Mouse (Mus musculus): ENCODE data around the gene Hist1h4a. TPM values are rescaled to one million over a fixed set of nuclear protein-coding genes. Genes with fewer than 3 reads are reported as not detected.
"Not testable (repeated sequence)": the region's sequence is repeated elsewhere in the genome, so short reads cannot be mapped to it uniquely, and the experiment has no call there.

Gene Hist1h4a
- polyA plus RNA-seq, 1 experiment from 2014 or later = not detected

GRCm38 (mm10) chr13:23729706-23730105 is 31.3 kb downstream of the Hist1h4a start:
- H3K9me3 ChIP-seq (ENCODE audit: control insufficient read depth, low read length) = no peaks in the 10 kb centered on the region
- DNase-seq (ENCODE audit: low spot score) (no peak), ATAC-seq (replicated peaks; ENCODE audit: low FRiP score) (no peak)
- H3K9ac ChIP-seq (ENCODE audit: low read depth, low read length) = no peak overlapping the region
- no peak overlapping the region for H3K4me3 ChIP-seq (ENCODE audit: low read depth, low read length)
- H3K36me3 ChIP-seq (ENCODE audit: control insufficient read depth, insufficient read depth, low read length) = no peaks in the 10 kb centered on the region
- H3K4me2 ChIP-seq = no peak overlapping the region
- H3K4me1 ChIP-seq (replicated peaks; ENCODE audit: control insufficient read depth, insufficient read depth, low read length) = peaks cover 17% of the 10 kb centered on the region
- H3K27me3 ChIP-seq (replicated peaks; ENCODE audit: control insufficient read depth, insufficient read depth, low read length) = no peaks in the 10 kb centered on the region
- 89% methylated on average over 5 of the region's 5 CpGs for WGBS
- no peak overlapping the region for H3K27ac ChIP-seq (ENCODE audit: low read depth, low read length)

- DNase-seq (ENCODE audit: low spot score) (no peak), ATAC-seq (replicated peaks; ENCODE audit: low FRiP score) (no peak)
- no peak overlapping the region for H3K9ac ChIP-seq (ENCODE audit: low read depth, low read length)
- no peak overlapping the region for H3K4me2 ChIP-seq
- H3K27ac ChIP-seq (ENCODE audit: low read depth, low read length) = no peak overlapping the region
- peaks cover 22% of the 10 kb centered on the region for H3K4me1 ChIP-seq (replicated peaks; ENCODE audit: control insufficient read depth, insufficient read depth, low read length)
- no peaks in the 10 kb centered on the region for H3K27me3 ChIP-seq (replicated peaks; ENCODE audit: control insufficient read depth, insufficient read depth, low read length)
- H3K36me3 ChIP-seq (ENCODE audit: control insufficient read depth, insufficient read depth, low read length) = no peaks in the 10 kb centered on the region
- no peaks in the 10 kb centered on the region for H3K9me3 ChIP-seq (ENCODE audit: control insufficient read depth, low read length)
- 71% methylated on average over 9 of the region's 9 CpGs for WGBS
- H3K4me3 ChIP-seq (ENCODE audit: low read depth, low read length) = no peak overlapping the region
Observed at GRCm38 (mm10) chr13:23729192-23729525, 31.9 kb downstream of the Hist1h4a start.

- no peak for ATAC-seq (replicated peaks; ENCODE audit: low FRiP score)
- H3K4me3 ChIP-seq (ENCODE audit: low read depth, low read length) = no peak overlapping the region
- H3K27me3 ChIP-seq (replicated peaks; ENCODE audit: control insufficient read depth, insufficient read depth, low read length) = no peaks in the 10 kb centered on the region
- no peak overlapping the region; the same call in 1 of the 2 replicates for H3K9ac ChIP-seq (ENCODE audit: low read depth, low read length)
- H3K9me3 ChIP-seq (ENCODE audit: control insufficient read depth, low read length) = no peaks in the 10 kb centered on the region
- no peak for DNase-seq (ENCODE audit: low spot score)
- H3K36me3 ChIP-seq (ENCODE audit: control insufficient read depth, insufficient read depth, low read length) = no peaks in the 10 kb centered on the region
- no peak overlapping the region for H3K27ac ChIP-seq (ENCODE audit: low read depth, low read length)
- H3K4me2 ChIP-seq = peak overlapping the region; percentile 33; the same call in 1 of the 2 replicates
- peaks cover 27% of the 10 kb centered on the region for H3K4me1 ChIP-seq (replicated peaks; ENCODE audit: control insufficient read depth, insufficient read depth, low read length)
- 56% methylated on average over 18 of the region's 18 CpGs for WGBS
Observed at GRCm38 (mm10) chr13:23728472-23729191, 32.4 kb downstream of the Hist1h4a start.

- no peaks in the 10 kb centered on the region for H3K36me3 ChIP-seq (ENCODE audit: control insufficient read depth, insufficient read depth, low read length)
- 38% methylated on average over 1 of the region's 1 CpGs for WGBS
- no peak overlapping the region for H3K4me3 ChIP-seq (ENCODE audit: low read depth, low read length)
- no peak overlapping the region for H3K27ac ChIP-seq (ENCODE audit: low read depth, low read length)
- H3K27me3 ChIP-seq (replicated peaks; ENCODE audit: control insufficient read depth, insufficient read depth, low read length) = no peaks in the 10 kb centered on the region
- no peak overlapping the region for H3K4me2 ChIP-seq
- no peaks in the 10 kb centered on the region for H3K9me3 ChIP-seq (ENCODE audit: control insufficient read depth, low read length)
- H3K9ac ChIP-seq (ENCODE audit: low read depth, low read length) = no peak overlapping the region
- H3K4me1 ChIP-seq (replicated peaks; ENCODE audit: control insufficient read depth, insufficient read depth, low read length) = peaks cover 24% of the 10 kb centered on the region
- ATAC-seq (replicated peaks; ENCODE audit: low FRiP score) (no peak), DNase-seq (ENCODE audit: low spot score) (peak; percentile 26)
Observed at GRCm38 (mm10) chr13:23725213-23725612, 35.8 kb downstream of the Hist1h4a start.

GRCm38 (mm10) chr13:23724239-23724638 is 36.8 kb downstream of the Hist1h4a start:
- DNase-seq (ENCODE audit: low spot score) (no peak), ATAC-seq (replicated peaks; ENCODE audit: low FRiP score) (peak; percentile 71; the same call in 1 of the 2 replicates)
- H3K27me3 ChIP-seq (replicated peaks; ENCODE audit: control insufficient read depth, insufficient read depth, low read length) = no peaks in the 10 kb centered on the region
- 58% methylated on average over 4 of the region's 4 CpGs for WGBS
- no peak overlapping the region for H3K4me3 ChIP-seq (ENCODE audit: low read depth, low read length)
- no peak overlapping the region for H3K4me2 ChIP-seq
- H3K27ac ChIP-seq (ENCODE audit: low read depth, low read length) = no peak overlapping the region; the same call in none of the 2 replicates
- H3K9ac ChIP-seq (ENCODE audit: low read depth, low read length) = no peak overlapping the region
- H3K4me1 ChIP-seq (replicated peaks; ENCODE audit: control insufficient read depth, insufficient read depth, low read length) = peaks cover 24% of the 10 kb centered on the region
- no peaks in the 10 kb centered on the region for H3K9me3 ChIP-seq (ENCODE audit: control insufficient read depth, low read length)
- no peaks in the 10 kb centered on the region for H3K36me3 ChIP-seq (ENCODE audit: control insufficient read depth, insufficient read depth, low read length)

- not testable (repeated sequence) for H3K27me3 ChIP-seq (replicated peaks; ENCODE audit: control insufficient read depth, insufficient read depth, low read length); H3K4me2 ChIP-seq; H3K36me3 ChIP-seq (ENCODE audit: control insufficient read depth, insufficient read depth, low read length); DNase-seq (ENCODE audit: low spot score); H3K4me3 ChIP-seq (ENCODE audit: low read depth, low read length); ATAC-seq (replicated peaks; ENCODE audit: low FRiP score); H3K9me3 ChIP-seq (ENCODE audit: control insufficient read depth, low read length); H3K27ac ChIP-seq (ENCODE audit: low read depth, low read length); H3K9ac ChIP-seq (ENCODE audit: low read depth, low read length); H3K4me1 ChIP-seq (replicated peaks; ENCODE audit: control insufficient read depth, insufficient read depth, low read length)
- WGBS = 8% methylated on average over 2 of the region's 2 CpGs
Observed at GRCm38 (mm10) chr13:23717593-23718245, 43.3 kb downstream of the Hist1h4a start.

GRCm38 (mm10) chr13:23717176-23717575 is 43.9 kb downstream of the Hist1h4a start:
- no peak for DNase-seq (ENCODE audit: low spot score)
- H3K4me3 ChIP-seq (ENCODE audit: low read depth, low read length) = no peak overlapping the region
- H3K4me2 ChIP-seq = no peak overlapping the region
- H3K9ac ChIP-seq (ENCODE audit: low read depth, low read length) = no peak overlapping the region
- no peak overlapping the region for H3K27ac ChIP-seq (ENCODE audit: low read depth, low read length)
- H3K36me3 ChIP-seq (ENCODE audit: control insufficient read depth, insufficient read depth, low read length) = no peaks in the 10 kb centered on the region
- WGBS = 50% methylated on average over 11 of the region's 11 CpGs
- H3K27me3 ChIP-seq (replicated peaks; ENCODE audit: control insufficient read depth, insufficient read depth, low read length) = no peaks in the 10 kb centered on the region
- no peak for ATAC-seq (replicated peaks; ENCODE audit: low FRiP score)
- no peaks in the 10 kb centered on the region for H3K9me3 ChIP-seq (ENCODE audit: control insufficient read depth, low read length)
- H3K4me1 ChIP-seq (replicated peaks; ENCODE audit: control insufficient read depth, insufficient read depth, low read length) = 0 out of 2 replicates have a peak, but pooled peaks cover 4% of the 10 kb centered on the region

- Histone ChIP-seq H3K36me3 (ENCODE audit: control insufficient read depth, insufficient read depth, low read length) (no peaks in the 10 kb centered on the region), H3K27ac (ENCODE audit: low read depth, low read length) (no peak overlapping the region), H3K9me3 (ENCODE audit: control insufficient read depth, low read length) (no peaks in the 10 kb centered on the region), H3K4me2 (no peak overlapping the region), H3K9ac (ENCODE audit: low read depth, low read length) (no peak overlapping the region), H3K4me3 (ENCODE audit: low read depth, low read length) (no peak overlapping the region), H3K27me3 (replicated peaks; ENCODE audit: control insufficient read depth, insufficient read depth, low read length) (no peaks in the 10 kb centered on the region), H3K4me1 (replicated peaks; ENCODE audit: control insufficient read depth, insufficient read depth, low read length) (0 out of 2 replicates have a peak, but pooled peaks cover 4% of the 10 kb centered on the region)
- no peak for DNase-seq (ENCODE audit: low spot score)
- ATAC-seq (replicated peaks; ENCODE audit: low FRiP score) = no peak
- 43% methylated on average over 5 of the region's 5 CpGs for WGBS
Observed at GRCm38 (mm10) chr13:23716261-23717042, 44.6 kb downstream of the Hist1h4a start.

Measured in liver, embryonic 11.5 days (tissue).